Mouse (Mus musculus) brain, adult 2 months (tissue): ENCODE measurements around the gene Mapkapk5.

Experiments used
- DNase-seq: peaks from one replicate; pipeline ENCODE4 v3.0.0; 2011; ENCODE audit warnings: low read depth, low spot score

Mapkapk5 gene

DNA sequence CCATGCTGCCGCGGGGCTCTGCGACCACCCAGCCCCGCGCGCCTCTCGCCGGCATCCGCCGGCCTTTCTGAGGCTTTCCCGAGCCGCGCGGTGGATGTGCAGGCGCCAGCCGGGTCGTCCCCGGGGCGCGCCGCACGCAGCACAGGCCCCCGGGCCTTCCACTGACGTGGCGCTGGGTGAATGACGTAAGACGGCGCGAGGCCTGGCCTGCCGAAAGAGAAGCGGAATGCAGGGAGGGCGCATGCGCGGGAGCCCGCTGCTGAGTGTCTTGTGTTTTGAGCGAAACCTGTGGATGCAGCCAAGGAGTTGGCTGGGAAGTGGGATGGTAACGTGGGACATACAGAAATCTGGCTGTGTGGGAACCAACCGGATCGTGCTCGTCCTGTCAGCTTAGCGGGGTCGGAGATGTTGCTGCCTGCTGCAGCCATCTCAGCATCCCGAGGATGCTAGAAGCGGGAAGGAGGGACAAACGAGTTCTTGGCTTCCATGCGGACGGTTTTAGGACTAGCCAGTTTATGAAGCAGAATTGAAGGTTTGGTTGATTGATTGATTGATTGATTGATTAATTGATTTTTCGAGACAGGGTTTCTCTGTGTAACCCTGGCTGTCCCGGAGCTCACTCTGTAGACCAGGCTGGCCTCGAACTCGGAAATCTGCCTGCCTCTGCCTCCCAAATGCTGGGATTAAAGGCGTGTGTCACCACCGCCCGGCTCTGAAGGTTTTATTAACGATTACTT lies at the start of gene Mapkapk5:
Gene Mapkapk5 (minus strand): TSS at position 113 of the 737 bp plus-strand sequence.
- DNase-seq = peak; percentile 98

DNA sequence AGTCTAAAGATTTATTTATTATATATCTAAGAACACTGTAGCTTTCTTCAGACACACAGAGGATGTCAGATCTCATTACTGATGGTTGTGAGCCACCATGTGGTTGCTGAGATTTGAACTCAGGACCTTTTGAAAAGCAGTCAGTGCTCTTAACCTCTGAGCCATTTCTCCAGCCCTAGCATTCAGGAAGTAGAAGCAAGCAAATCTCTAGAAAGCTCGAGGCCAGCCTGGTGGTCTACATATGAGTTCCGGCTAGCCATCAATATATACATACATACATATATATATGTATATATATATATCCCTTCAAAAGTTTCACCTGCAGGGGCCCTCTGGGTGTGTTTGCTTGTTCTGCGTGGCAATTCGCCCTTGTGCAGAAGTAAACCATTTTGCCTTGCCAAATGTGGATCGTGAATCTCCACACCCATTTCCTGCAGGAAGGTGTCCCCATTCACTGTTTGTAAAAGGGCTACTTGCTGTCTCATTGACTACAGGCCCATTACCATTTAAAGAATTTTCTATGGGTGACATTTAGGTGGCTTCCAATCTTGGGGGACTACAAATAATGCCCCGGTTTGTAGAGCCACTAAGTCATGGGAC lies 49.1 kb upstream of the Mapkapk5 start:
- no peak for DNase-seq

DNA sequence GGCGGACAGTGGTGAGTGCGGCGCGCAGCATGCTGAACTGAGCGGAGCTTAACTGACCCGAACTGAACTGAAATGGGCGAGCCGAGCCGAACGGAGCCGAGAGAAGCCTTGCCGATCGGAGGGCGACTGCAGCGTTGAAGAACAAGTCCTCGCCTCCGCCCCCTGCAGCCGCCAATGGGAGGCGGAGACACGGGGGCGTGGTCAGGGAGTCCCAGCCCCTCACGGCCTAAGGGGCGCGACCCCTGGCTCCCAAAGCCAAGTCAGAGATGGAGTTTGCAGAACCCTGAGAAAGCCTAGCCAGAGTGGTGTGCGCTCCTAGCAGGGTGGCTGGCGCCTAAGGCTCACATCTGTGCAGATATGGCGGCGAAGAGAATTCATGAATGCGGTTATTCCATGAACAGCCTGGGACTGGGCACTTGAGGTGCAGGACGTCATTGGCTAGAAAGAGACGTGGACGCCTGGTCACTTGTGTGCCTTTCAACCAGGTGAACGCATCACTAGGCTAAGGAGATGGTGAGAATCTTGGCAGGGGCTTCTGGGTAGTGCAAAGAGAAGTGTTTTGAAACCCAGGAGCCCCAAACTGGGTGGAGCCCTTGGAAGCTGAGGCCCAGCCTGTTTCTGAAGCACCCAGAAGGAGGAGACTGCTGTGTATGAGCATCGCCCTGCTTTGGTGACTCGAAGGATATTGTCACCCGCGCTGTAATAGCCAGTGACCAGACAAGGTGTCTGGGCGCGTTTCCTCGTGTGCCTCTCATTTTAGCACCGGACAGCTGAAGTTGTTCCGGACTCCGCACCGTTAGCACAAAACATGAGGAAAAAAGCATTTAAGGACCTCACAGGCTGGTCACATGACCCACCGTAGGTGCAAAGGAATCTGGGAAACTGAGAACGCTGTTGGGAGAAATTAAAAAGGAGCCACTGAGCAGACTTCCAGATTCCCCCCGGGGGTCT lies 48.0 kb upstream of the Mapkapk5 start, which contains the start of gene Aldh2:
Gene Aldh2 (minus strand): TSS at position 374 of the 951 bp plus-strand sequence.
- peak; percentile 87 for DNase-seq

DNA sequence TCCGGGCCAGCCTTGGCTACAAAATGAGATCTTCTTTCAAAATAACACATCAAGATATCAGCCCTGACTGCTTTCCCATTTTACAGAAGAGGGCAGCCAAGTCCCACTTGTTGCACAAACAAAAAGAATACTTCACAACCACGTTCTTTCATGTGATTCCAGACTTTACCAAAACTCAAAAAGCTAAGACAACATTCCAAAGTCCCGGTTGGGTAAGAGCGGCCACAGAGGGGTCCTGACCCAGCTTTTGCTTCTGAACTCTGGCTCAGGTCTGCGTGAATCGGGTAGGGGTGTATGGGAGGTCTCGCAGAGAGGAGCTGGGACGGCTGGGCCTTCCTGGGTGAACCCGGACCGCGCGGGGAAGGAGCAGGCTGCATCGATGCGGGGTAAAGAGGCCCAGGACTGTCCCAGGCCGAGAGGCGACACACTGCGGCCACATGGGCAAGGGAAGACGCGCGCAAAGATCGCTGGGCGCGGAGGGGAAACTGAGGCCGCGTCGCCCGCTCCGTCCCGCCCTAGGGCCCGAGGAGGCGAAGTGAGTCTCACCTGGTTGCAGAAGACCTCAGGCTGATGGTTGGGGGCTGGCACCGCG lies 47.2 kb upstream of the Mapkapk5 start:
- no peak for DNase-seq

DNA sequence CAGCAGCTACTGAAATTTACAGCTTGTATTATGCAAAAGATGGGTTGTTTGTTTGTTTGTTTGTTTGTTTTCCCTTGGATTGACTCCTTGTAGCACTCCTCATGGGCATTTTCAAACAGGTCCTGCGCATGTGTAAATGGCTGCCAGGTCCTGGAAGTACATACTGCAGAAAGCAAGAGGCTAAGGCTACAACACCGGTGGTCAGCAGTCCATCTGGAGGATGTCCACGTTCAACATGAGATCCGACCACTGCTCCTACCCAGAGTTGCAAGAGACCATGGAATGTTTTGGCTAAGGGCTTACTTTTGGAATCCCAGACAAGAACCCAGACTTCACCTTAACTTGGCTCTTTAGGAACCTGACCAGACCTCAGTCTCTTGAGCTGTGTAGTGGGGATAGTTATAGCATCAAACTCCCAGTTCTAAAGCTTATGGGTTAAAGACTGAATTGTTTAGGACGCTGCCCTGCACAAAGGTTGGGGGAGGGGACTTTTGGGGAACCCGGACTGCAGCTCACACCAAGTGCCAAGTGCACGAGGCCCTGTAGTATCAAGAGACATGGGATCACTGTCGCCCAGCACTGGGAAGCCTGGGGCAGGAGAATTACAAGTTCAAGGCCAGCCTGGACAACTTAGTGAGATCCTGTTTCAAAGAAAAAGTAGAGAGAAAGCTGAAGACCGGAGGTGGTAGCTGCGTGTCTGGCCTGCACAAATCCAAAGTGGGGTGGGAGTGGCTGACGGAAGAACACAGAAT lies 46.5 kb upstream of the Mapkapk5 start:
- DNase-seq = peak; percentile 12

- peak; percentile 25 for DNase-seq
Measured at GRCm38 (mm10) chr5:121591417-121592063, 45.8 kb upstream of the Mapkapk5 start.

- no peak for DNase-seq
Measured at GRCm38 (mm10) chr5:121589928-121590327, 44.2 kb upstream of the Mapkapk5 start.

DNA sequence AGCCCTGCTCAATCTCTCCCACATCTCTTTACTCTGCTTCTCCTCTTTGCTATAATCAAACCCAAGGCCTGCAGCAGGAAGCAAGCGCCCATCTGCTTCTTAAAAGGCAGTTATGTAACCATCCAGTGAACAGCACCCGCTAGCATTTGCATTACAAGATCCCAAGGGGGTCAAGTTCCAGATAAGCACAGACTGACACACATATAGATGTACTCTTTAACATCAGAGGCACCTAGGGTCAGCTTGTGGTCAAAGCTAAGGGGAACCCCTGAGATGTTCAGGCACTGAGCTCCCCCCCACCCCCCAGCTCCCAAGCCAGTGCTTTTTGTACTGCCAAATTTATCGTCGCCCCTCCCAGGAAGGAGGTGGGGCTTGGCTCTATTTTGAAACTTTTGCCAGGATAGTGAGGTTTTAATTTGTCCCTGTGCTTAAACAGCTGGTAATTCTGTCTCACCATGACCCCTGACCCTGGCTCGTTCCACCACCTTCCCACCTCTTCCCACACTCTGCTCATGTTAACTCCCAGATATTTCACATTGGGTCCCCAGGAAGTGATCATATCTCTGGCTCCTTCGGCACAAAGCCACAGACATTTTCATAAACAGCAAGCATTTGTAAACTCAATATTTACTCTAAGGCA lies 40.8 kb upstream of the Mapkapk5 start:
- DNase-seq = peak; percentile 88

- peak; percentile 31 for DNase-seq
Measured at GRCm38 (mm10) chr5:121585699-121586098, 40.0 kb upstream of the Mapkapk5 start.

- no peak for DNase-seq
Measured at GRCm38 (mm10) chr5:121585005-121585404, 39.3 kb upstream of the Mapkapk5 start.

GRCm38 (mm10) chr5:121583765-121584501 lies 38.2 kb upstream of the Mapkapk5 start:
- peak; percentile 89 for DNase-seq

GRCm38 (mm10) chr5:121581945-121582344 lies 36.2 kb upstream of the Mapkapk5 start:
- DNase-seq = no peak

DNA sequence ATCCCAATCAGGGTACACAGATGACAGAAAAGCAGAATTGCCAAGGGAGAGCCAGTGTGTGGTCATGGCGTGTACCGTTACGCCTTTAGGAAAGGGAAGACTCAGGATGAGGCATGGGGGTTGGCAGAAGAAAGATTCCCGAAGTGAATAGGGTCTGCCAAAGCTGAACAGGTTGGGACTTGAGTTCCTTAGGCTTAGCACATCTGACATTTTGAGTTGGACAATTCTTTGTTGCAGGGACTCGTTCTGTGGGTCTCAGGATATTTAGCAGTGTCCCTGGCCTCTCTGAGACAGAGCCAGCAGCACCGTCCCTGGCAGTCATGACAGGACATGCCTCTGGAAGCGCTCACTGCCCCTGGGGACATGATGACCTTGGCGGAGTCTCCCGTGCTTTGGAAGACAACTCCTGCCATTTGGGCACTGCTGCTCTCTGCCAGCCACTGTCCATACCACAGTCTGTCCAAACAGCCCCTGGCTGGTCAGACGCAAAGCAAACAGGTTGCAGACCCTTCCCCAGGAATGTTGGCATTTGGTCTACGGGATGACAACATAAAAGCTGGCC lies 31.3 kb upstream of the Mapkapk5 start:
- DNase-seq = no peak

- DNase-seq = no peak
Measured at GRCm38 (mm10) chr5:121575867-121576266, 30.2 kb upstream of the Mapkapk5 start.

GRCm38 (mm10) chr5:121574145-121574544 lies 28.4 kb upstream of the Mapkapk5 start:
- no peak for DNase-seq

- no peak for DNase-seq
Measured at GRCm38 (mm10) chr5:121570787-121571186, 25.1 kb upstream of the Mapkapk5 start.

DNA sequence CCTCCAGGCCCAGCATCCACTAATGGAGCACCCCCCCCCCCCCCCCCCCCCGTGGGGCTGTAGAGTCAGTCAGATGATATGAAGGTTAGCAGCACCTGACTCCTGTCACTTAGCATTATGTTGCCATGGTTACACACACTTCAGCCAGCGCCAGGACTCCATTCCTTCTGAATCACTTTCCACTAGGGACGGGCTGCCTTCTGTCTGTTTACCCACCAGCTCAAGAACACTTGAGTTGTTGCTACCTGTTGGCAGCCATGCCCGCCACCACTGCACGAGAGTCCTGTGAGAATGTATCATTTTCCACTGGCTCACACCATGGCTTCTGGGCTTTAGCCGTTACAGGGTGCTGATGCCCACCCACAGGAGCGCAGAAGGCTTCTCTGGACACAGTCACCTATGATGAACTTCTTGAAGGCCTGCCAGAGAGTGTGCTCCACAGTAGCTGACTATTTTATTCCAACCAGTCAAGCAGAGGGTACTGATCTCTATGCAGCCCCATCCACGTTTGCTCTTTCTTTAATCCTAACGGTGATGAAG lies 24.2 kb upstream of the Mapkapk5 start:
- DNase-seq = peak; percentile 31

DNA sequence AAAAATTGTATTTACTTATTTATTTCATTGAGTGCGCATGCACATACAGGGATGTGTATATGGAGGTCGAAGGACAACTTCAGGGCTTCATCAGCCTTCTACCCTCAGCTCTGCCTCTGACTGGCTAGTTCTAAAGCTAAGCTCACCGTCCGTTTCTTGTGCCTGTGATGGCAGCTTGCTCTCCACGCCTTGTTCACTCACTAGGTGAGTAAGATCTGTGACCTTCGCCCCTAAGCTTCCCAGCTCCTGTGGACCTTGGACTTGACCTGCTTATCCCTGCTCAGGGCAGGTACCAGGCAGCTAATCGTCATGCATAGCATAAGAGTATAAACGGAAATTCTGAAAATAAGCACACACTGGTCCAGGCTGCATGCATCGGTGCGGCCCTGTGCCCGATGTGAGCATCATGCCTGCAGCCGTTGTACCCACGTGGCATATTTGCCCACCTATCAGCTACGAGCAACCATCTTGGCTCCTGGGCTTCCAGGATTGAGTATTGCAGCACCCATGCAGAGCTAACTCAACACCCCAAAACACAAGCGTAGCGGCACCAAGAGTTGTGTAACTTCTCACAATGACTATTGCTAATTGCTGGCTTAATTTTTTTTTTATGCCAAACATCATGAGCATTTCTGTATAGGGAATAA lies 20.5 kb upstream of the Mapkapk5 start:
- DNase-seq = no peak
